Mouse (Mus musculus) kidney, postnatal 0 days (tissue): ENCODE measurements around the gene Havcr2. TPM values are rescaled to one million over a fixed set of nuclear protein-coding genes. Genes with fewer than 3 reads are reported as not detected.
A peak's percentile ranks its signal among the peaks of the same experiment; 100 is the strongest.

Experiments
- ATAC-seq: fragments of 200-750 bp; cut with Nextera tagmentation; replicated peaks from 2 replicates; pipeline ENCODE4 v1.8.0; 2017; ENCODE audit warnings: low read depth, moderate number of reproducible peaks, moderate TSS enrichment, moderate library complexity; ENCODE audit not compliant: low FRiP score
- DNase-seq: peaks from one replicate; pipeline ENCODE4 v3.0.0-alpha.2; 2016; ENCODE audit warnings: low spot score
- H3K27ac ChIP-seq: fragments of 300-500 bp; sonication (generic); 2 replicates; pipeline ENCODE4 v1.5.1; 2014; ENCODE audit warnings: mild to moderate bottlenecking
- H3K27me3 ChIP-seq: fragments of 300-500 bp; sonication (generic); 2 replicates; pipeline ENCODE4 v1.6.1; 2014; ENCODE audit warnings: low read length, mixed read lengths; ENCODE audit not compliant: insufficient read depth
- H3K36me3 ChIP-seq: fragments of 300-500 bp; sonication (generic); 2 replicates; pipeline ENCODE4 v1.6.1; 2014; ENCODE audit warnings: low read length, mixed read lengths; ENCODE audit not compliant: insufficient read depth
- H3K4me1 ChIP-seq: fragments of 300-500 bp; sonication (generic); replicated peaks from 2 replicates; pipeline ENCODE4 v1.6.1; 2014; ENCODE audit warnings: antibody characterized with exemption, low read length, mixed read lengths; ENCODE audit not compliant: insufficient read depth
- H3K4me2 ChIP-seq: fragments of 300-500 bp; sonication (generic); 2 replicates; pipeline ENCODE4 v1.6.1; 2014; ENCODE audit warnings: mild to moderate bottlenecking, low read length, moderate library complexity, mixed read lengths
- H3K4me3 ChIP-seq: fragments of 300-500 bp; sonication (generic); replicated peaks from 2 replicates; pipeline ENCODE4 v1.5.1; 2014; ENCODE audit warnings: low read depth, low read length
- H3K9ac ChIP-seq: fragments of 300-500 bp; sonication (generic); 2 replicates; pipeline ENCODE4 v1.6.1; 2014; ENCODE audit warnings: low read depth, low read length
- H3K9me3 ChIP-seq: fragments of 300-500 bp; sonication (generic); replicated peaks from 2 replicates; pipeline ENCODE4 v1.6.1; 2016; ENCODE audit warnings: low read length, inconsistent platforms, mixed read lengths
- CTCF ChIP-seq: IDR thresholded peaks from 2 replicates; pipeline ENCODE4 v1.5.1; 2016; ENCODE audit warnings: antibody characterized with exemption, low read depth, mild to moderate bottlenecking, moderate library complexity
- WGBS: fragments of 180-500 bp; shearing (Covaris S2); extraction: QIAGEN DNeasy Blood & Tissue Kit; methylation state at CpG from one replicate; pipeline ENCODE4 v1.1.7; 2014; 5-methylcytosine and 5-hydroxymethylcytosine counted together
- polyA plus RNA-seq: library from polyadenylated mRNA; unstranded; fragments of >200 nt; fragmentation: Nextera tagmentation; extraction: Ambion mirVana; gene quantifications from 2 replicates; pipeline ENCODE4 v1.2.1, GENCODE M21; 2015

The Havcr2 gene
- polyA plus RNA-seq, 1 experiment from 2014 or later, result 0.11 TPM

DNA sequence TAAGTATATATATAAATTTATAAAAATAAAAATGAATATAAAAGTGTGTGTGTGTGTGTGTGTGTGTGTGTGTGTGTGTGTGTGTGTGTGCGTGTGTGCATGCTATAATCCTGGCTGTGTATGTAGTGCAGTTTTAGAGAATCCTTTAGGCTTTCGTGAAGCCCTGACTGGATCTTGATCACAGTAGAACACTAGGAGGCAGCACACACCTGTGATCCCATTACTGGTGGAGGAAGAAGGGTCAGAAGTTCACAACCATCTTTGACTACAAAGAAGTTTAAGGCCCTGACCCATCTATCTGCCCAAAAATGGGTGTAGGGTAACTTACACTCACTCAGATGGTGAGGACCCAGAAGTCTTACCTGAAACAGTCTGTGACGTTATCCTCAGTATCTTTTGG, 68.0 kb downstream of the Havcr2 start:
- TF ChIP-seq CTCF, result peak; percentile 57
- peak; percentile 9 for DNase-seq
- WGBS, result 87% methylated on average over 3 of the region's 3 CpGs

DNA sequence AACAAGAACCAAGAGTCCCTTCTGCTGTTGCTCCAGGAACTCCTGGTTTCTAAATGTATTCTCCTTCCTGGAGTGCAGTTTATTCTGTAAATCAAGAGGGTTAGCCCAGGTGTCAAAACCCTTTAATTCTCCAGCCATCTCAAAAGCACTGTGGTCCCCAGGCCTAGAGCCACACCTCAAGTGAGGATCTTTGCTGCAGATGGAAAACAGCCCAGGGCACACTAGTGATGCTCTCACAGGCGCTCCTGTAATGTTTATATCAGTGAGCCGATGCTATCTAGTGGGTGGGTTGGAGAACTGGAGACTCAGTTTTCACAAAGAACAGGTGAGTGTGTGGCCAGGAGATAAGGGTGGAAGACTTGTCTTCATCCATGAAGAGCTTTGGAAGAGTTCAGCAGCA, 69.2 kb downstream of the Havcr2 start, which contains the start of gene Gm12169:
TSS of gene Gm12169 (plus strand) at position 301 of the 400 bp plus-strand sequence.
- H3K36me3 ChIP-seq, result no peaks in the 10 kb centered on the region
- no peak for ATAC-seq
- WGBS, result 87% methylated on average over 2 of the region's 2 CpGs
- H3K4me3 ChIP-seq, result no peak within 1 kb of the TSS
- H3K27ac ChIP-seq, result no peak within 1 kb of the TSS
- H3K4me1 ChIP-seq, result no peaks in the 10 kb centered on the region
- no peaks in the 10 kb centered on the region for H3K9me3 ChIP-seq
- no peak for TF ChIP-seq CTCF
- DNase-seq, result no peak
- no peaks in the 10 kb centered on the region for H3K27me3 ChIP-seq
- H3K4me2 ChIP-seq, result no peak within 1 kb of the TSS
- H3K9ac ChIP-seq, result no peak within 1 kb of the TSS

More for the DNA sequence above, 68.0 kb downstream of the Havcr2 start:
- Histone ChIP-seq H3K4me2 (no peak overlapping the region), H3K36me3 (no peaks in the 10 kb centered on the region), H3K9ac (no peak overlapping the region), H3K4me1 (no peaks in the 10 kb centered on the region), H3K27ac (no peak overlapping the region), H3K4me3 (no peak overlapping the region), H3K9me3 (no peaks in the 10 kb centered on the region), H3K27me3 (no peaks in the 10 kb centered on the region)
- no peak for ATAC-seq

DNA sequence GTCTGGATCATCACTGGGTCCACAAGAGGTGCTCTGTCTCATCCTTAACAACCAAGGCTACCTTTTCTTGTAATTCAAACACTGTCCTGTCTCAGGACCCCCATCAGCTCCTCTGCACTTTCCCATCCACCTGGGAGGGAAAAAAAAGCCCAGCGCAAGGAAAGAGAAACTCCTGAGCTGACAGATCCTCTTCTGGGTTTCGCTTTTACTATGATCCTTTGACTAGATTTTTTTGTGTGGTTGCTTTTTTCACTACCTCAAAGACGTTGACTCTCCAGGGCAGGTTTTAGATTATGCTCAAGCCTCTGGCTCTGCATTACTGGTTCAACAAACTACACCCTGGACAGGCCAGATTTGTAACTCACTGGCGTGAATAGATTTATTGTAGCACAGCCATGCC, 75.4 kb downstream of the Havcr2 start:
- no peak for ATAC-seq
- Histone ChIP-seq H3K4me1 (no peaks in the 10 kb centered on the region), H3K4me2 (no peak overlapping the region), H3K27me3 (no peaks in the 10 kb centered on the region), H3K9ac (no peak overlapping the region), H3K36me3 (no peaks in the 10 kb centered on the region), H3K27ac (no peak overlapping the region), H3K4me3 (no peak overlapping the region), H3K9me3 (no peaks in the 10 kb centered on the region)
- TF ChIP-seq CTCF, result no peak
- no peak for DNase-seq
- WGBS, result 65% methylated on average over 4 of the region's 4 CpGs

Other genes with a start within 250 kb of the Havcr2 start
- 0.11 TPM in 2 replicates for gene Fndc9, start 219.4 kb upstream of the Havcr2 start, polyA plus RNA-seq
- gene Cyfip2, start 142.1 kb upstream of the Havcr2 start, polyA plus RNA-seq, result 17.4 and 19.2 TPM in 2 replicates
- 0.04 and 0.05 TPM in 2 replicates for gene Itk, start 65.4 kb upstream of the Havcr2 start, polyA plus RNA-seq
- not detected in 2 replicates for gene Fam71b, start 58.4 kb upstream of the Havcr2 start, polyA plus RNA-seq
- 80.5 and 87.9 TPM in 2 replicates for gene Med7, start 18.0 kb upstream of the Havcr2 start, polyA plus RNA-seq
- gene Gm12169, start 69.3 kb downstream of the Havcr2 start, polyA plus RNA-seq, result not detected in 2 replicates
- not detected in 2 replicates for gene BC053393, start 116.6 kb downstream of the Havcr2 start, polyA plus RNA-seq
- gene Dppa1, start 174.3 kb downstream of the Havcr2 start, polyA plus RNA-seq, result 0.07 and 0.54 TPM in 2 replicates